Mouse (Mus musculus) thymus, adult 2 months (tissue): ENCODE results near the gene Ugt1a8. TPM values are rescaled to one million over a fixed set of nuclear protein-coding genes. Genes with fewer than 3 reads are reported as not detected.

Experiments
- DNase-seq: peaks from one replicate; pipeline ENCODE4 v3.0.0; 2021
- H3K27ac ChIP-seq: fragments of 200-500 bp; 2 replicates; pipeline ENCODE4 v1.5.1; 2012; ENCODE audit warnings: low read length, control low read depth; ENCODE audit not compliant: control insufficient read depth, insufficient read depth
- H3K27me3 ChIP-seq: fragments of 200-500 bp; 2 replicates; pipeline ENCODE4 v1.6.1; 2012; ENCODE audit warnings: mild to moderate bottlenecking, low read length, moderate library complexity, mixed read lengths; ENCODE audit not compliant: control insufficient read depth, insufficient read depth
- H3K36me3 ChIP-seq: fragments of 200-500 bp; 2 replicates; pipeline ENCODE4 v1.6.1; 2012; ENCODE audit warnings: mild to moderate bottlenecking, low read length, moderate library complexity; ENCODE audit not compliant: control insufficient read depth, insufficient read depth
- H3K4me1 ChIP-seq: fragments of 200-500 bp; replicated peaks from 2 replicates; pipeline ENCODE4 v1.6.1; 2012; ENCODE audit warnings: low read length; ENCODE audit not compliant: control insufficient read depth, insufficient read depth
- H3K4me3 ChIP-seq: fragments of 200-500 bp; 2 replicates; pipeline ENCODE4 v1.5.1; 2012; ENCODE audit warnings: mild to moderate bottlenecking, low read length, control low read depth, moderate library complexity; ENCODE audit not compliant: control insufficient read depth, insufficient read depth
- CTCF ChIP-seq: fragments of 200-500 bp; IDR thresholded peaks from 2 replicates; pipeline ENCODE4 v1.5.1; 2012; ENCODE audit warnings: mild to moderate bottlenecking, control low read depth, low read length, moderate library complexity, borderline replicate concordance; ENCODE audit not compliant: control insufficient read depth, poor library complexity, insufficient read depth; ENCODE audit errors: extremely low read depth
- POLR2A ChIP-seq: fragments of 200-500 bp; IDR thresholded peaks from 2 replicates; pipeline ENCODE4 v1.6.1; 2012; ENCODE audit warnings: mild to moderate bottlenecking, low read length, control low read depth, moderate library complexity; ENCODE audit not compliant: control insufficient read depth, poor library complexity, insufficient read depth; ENCODE audit errors: extremely low read depth
- WGBS: fragments of 180-500 bp; shearing (Covaris S2); methylation state at CpG from one replicate; pipeline ENCODE4 v1.1.7; 2018; 5-methylcytosine and 5-hydroxymethylcytosine counted together
- polyA plus RNA-seq: library from polyadenylated mRNA; depleted of rRNA; stranded (reverse); fragments of >200 nt; gene quantifications from 2 replicates; pipeline ENCODE4 v1.2.3, GENCODE M21; 2012

Gene Ugt1a8
- polyA plus RNA-seq, 1 experiment, result not detected

- DNase-seq, result no peak
- no peaks in the 10 kb centered on the region for H3K36me3 ChIP-seq
- 71% methylated on average over 14 of the region's 14 CpGs for WGBS
- TF ChIP-seq CTCF (no peak), POLR2A (no peak)
- no peaks in the 10 kb centered on the region for H3K27me3 ChIP-seq
- no peaks in the 10 kb centered on the region for H3K4me1 ChIP-seq
- no peak overlapping the region for H3K4me3 ChIP-seq
- no peak overlapping the region for H3K27ac ChIP-seq
These were observed 146.0 kb downstream of the Ugt1a8 start for GRCm38 (mm10) chr1:88233421-88234247.

GRCm38 (mm10) chr1:88234248-88234610, 146.6 kb downstream of the Ugt1a8 start:
- Histone ChIP-seq H3K4me3 (no peak overlapping the region), H3K27me3 (no peaks in the 10 kb centered on the region), H3K36me3 (no peaks in the 10 kb centered on the region), H3K27ac (no peak overlapping the region), H3K4me1 (no peaks in the 10 kb centered on the region)
- 64% methylated on average over 4 of the region's 4 CpGs for WGBS
- TF ChIP-seq CTCF (no peak), POLR2A (no peak)
- DNase-seq, result no peak

DNA sequence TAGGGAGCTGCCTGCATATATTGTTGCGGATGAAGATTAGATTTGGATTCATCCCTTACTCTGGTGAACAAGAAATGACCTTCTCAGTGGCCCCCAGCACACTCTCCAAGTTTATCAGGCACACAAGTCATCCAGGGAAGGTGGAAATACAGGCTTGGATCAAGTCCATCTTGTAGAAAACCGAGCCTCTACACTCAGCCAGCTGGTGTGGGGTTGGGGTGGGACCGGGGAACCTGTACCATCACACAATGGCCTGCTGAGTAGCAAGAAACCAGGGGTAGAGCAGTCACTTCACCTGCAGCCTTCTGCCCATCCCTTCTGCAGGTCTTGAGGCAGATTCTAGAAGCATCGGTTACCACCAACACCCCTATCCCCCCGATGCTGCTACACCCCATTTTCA, 147.0 kb downstream of the Ugt1a8 start:
- H3K4me1 ChIP-seq, result no peaks in the 10 kb centered on the region
- no peak for TF ChIP-seq CTCF
- TF ChIP-seq POLR2A, result no peak
- WGBS, result 45% methylated on average over 5 of the region's 5 CpGs
- no peaks in the 10 kb centered on the region for H3K36me3 ChIP-seq
- DNase-seq, result no peak
- no peak overlapping the region for H3K27ac ChIP-seq
- H3K4me3 ChIP-seq, result no peak overlapping the region
- H3K27me3 ChIP-seq, result no peaks in the 10 kb centered on the region

DNA sequence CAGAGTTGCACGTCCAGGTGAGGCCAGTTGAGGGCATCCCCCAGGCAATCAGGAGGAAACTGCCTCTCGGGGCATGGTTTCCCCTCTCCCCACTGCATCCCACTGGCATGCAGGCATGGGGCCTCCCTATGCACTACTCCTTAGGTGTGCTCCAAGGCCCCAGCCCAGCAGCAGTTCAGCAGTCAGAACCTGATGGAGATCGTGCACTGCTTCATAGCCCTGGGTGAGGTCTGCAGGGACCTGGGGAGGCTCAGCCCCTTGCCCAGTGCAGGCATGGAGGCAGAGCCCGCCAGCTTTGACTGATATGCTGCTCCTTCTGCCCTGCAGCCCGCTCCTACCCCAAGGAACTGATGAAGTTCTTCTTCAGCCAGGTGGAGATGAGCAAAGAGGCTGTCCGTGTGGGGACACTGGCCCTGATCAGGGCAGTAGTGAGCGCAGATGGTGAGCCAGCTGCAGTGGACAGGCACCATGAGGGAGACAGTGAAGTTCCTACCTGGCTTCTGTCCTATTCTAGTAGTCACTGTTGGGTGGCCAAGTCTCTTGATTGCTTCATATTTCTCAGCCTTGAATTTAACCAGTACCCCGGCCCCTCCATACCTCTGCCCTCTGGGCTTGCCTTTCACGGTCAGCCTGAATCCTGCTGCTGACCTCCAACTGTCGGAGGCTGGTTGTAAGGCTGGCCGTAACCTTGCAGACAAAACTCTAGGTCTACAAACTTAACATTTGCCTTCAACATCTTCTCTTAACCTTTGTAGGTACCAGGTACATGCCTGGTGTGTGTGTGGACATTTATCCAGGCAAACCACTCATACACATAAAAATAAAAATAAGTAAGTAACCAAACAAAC, 147.7 kb downstream of the Ugt1a8 start:
- no peak overlapping the region for H3K4me3 ChIP-seq
- H3K27me3 ChIP-seq, result no peaks in the 10 kb centered on the region
- no peaks in the 10 kb centered on the region for H3K4me1 ChIP-seq
- no peaks in the 10 kb centered on the region for H3K36me3 ChIP-seq
- no peak for DNase-seq
- no peak overlapping the region for H3K27ac ChIP-seq
- TF ChIP-seq CTCF (no peak), POLR2A (no peak)
- 68% methylated on average over 11 of the region's 11 CpGs for WGBS

DNA sequence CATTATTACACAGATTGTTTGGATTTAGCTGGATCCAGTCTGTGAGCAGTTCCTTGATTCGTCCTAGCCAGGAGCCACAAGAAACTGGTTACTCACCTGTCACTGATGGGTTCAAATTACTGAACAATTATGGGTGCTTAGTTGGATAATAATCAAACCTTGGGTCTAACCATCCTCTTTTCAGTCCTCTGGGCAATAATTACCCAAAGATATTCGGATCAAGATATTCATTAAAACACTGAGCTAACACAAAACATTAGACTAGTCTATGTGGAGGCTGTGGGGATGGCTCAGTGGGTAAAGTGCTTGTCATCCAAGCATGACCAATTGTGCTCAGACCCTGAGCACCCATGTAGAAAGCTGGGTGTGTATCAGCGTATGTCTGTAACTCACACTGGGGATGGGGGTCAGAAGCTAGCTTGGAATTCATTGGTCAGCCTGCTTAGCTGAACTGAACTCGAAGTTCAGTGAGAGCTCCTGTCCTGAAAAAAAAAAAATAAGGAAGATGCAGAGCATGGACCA, 148.3 kb downstream of the Ugt1a8 start:
- H3K4me3 ChIP-seq, result no peak overlapping the region
- H3K27me3 ChIP-seq, result no peaks in the 10 kb centered on the region
- H3K4me1 ChIP-seq, result no peaks in the 10 kb centered on the region
- H3K36me3 ChIP-seq, result no peaks in the 10 kb centered on the region
- WGBS, result 65% methylated on average over 4 of the region's 4 CpGs
- no peak overlapping the region for H3K27ac ChIP-seq
- TF ChIP-seq CTCF (no peak), POLR2A (no peak)
- DNase-seq, result no peak

DNA sequence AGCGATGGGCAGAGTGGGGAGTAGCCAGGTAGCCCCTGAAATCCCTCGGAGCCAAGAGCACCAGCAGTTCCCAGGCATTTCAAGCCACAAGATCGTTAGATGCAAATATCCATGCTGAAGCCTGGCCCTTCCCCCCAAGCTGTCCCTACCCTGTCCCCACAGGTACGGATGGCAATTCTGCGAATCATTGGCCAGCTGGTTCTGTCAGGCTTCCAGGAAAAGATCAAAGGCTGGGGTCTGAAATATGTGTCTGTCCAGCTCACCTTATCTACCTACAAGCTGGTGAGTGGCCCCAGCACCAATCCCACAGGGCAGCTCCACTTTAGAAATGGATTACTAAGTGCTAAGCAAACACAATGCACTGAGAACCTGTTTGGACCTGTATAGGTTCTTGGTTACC, 149.7 kb downstream of the Ugt1a8 start:
- TF ChIP-seq CTCF, result no peak
- no peak for TF ChIP-seq POLR2A
- Histone ChIP-seq H3K27me3 (no peaks in the 10 kb centered on the region), H3K4me1 (no peaks in the 10 kb centered on the region), H3K27ac (no peak overlapping the region), H3K4me3 (no peak overlapping the region), H3K36me3 (no peaks in the 10 kb centered on the region)
- 81% methylated on average over 5 of the region's 5 CpGs for WGBS
- no peak for DNase-seq
